Mouse (Mus musculus) midbrain, embryonic 10.5 days (tissue): ENCODE measurements around the gene Pltp. TPM values are rescaled to one million over a fixed set of nuclear protein-coding genes. Genes with fewer than 3 reads are reported as not detected.
"Not testable (repeated sequence)": the region's sequence is repeated elsewhere in the genome, so short reads cannot be mapped to it uniquely, and the experiment has no call there.

Experiments used
- DNase-seq: peaks from one replicate; pipeline ENCODE4 v3.0.0-alpha.2; 2017; ENCODE audit warnings: low spot score
- H3K27ac ChIP-seq: fragments of 300-500 bp; sonication (generic); replicated peaks from 2 replicates; pipeline ENCODE4 v1.5.1; 2016; ENCODE audit warnings: mild to moderate bottlenecking
- H3K27me3 ChIP-seq: fragments of 300-500 bp; sonication (generic); 2 replicates; pipeline ENCODE4 v1.6.1; 2016; ENCODE audit warnings: low read depth, mild to moderate bottlenecking; ENCODE audit not compliant: poor library complexity, severe bottlenecking
- H3K36me3 ChIP-seq: fragments of 300-500 bp; sonication (generic); 2 replicates; pipeline ENCODE4 v1.6.1; 2016; ENCODE audit warnings: mild to moderate bottlenecking, moderate library complexity
- H3K4me1 ChIP-seq: fragments of 300-500 bp; sonication (generic); 2 replicates; pipeline ENCODE4 v1.6.1; 2016
- H3K4me3 ChIP-seq: fragments of 300-500 bp; sonication (generic); 2 replicates; pipeline ENCODE4 v1.5.1; 2016; ENCODE audit warnings: mild to moderate bottlenecking, moderate library complexity
- H3K9me3 ChIP-seq: fragments of 300-500 bp; sonication (generic); replicated peaks from 2 replicates; pipeline ENCODE4 v1.6.1; 2016; ENCODE audit warnings: mild to moderate bottlenecking
- WGBS: fragments of 180-500 bp; shearing (Covaris S2); methylation state at CpG from one replicate; pipeline ENCODE4 v1.1.7; 2016; 5-methylcytosine and 5-hydroxymethylcytosine counted together
- polyA plus RNA-seq: library from polyadenylated mRNA; unstranded; fragments of >200 nt; fragmentation: Nextera tagmentation; extraction: Ambion mirVana; gene quantifications from 2 replicates; pipeline ENCODE4 v1.2.1, GENCODE M21; 2016

The Pltp gene
- polyA plus RNA-seq, 1 experiment from 2014 or later = 67.9 TPM

- Histone ChIP-seq H3K27ac (no peak overlapping the region), H3K4me3 (peak overlapping the region; percentile 2; the same call in 1 of the 2 replicates), H3K36me3 (peaks cover 23% of the 10 kb centered on the region), H3K4me1 (peaks cover 26% of the 10 kb centered on the region), H3K27me3 (no peaks in the 10 kb centered on the region), H3K9me3 (no peaks in the 10 kb centered on the region)
- no peak for DNase-seq
- 86% methylated on average over 7 of the region's 7 CpGs for WGBS
These were observed 50.9 kb downstream of the Pltp start for GRCm38 (mm10) chr2:164806614-164807013.

- peak overlapping the region; percentile 90 for H3K27ac ChIP-seq
- peaks cover 26% of the 10 kb centered on the region for H3K4me1 ChIP-seq
- WGBS = 2% methylated on average over 21 of the region's 21 CpGs
- H3K27me3 ChIP-seq = no peaks in the 10 kb centered on the region
- DNase-seq = no peak
- H3K4me3 ChIP-seq = peak overlapping the region; percentile 74
- no peaks in the 10 kb centered on the region for H3K9me3 ChIP-seq
- peaks cover 36% of the 10 kb centered on the region for H3K36me3 ChIP-seq
These were observed 52.2 kb downstream of the Pltp start for GRCm38 (mm10) chr2:164805332-164805718.

- peak; percentile 97 for DNase-seq
- Histone ChIP-seq H3K36me3 (peaks cover 42% of the 10 kb centered on the region), H3K4me1 (peaks cover 26% of the 10 kb centered on the region), H3K4me3 (peak within 1 kb of the TSS; percentile 74), H3K9me3 (no peaks in the 10 kb centered on the region), H3K27me3 (no peaks in the 10 kb centered on the region), H3K27ac (peak within 1 kb of the TSS; percentile 90)
- under 1% methylated on average over 47 of the region's 47 CpGs for WGBS
These were observed 52.8 kb downstream of the Pltp start, which contains the start of the genes Acot8 and Zswim3 for GRCm38 (mm10) chr2:164804533-164805331. Acot8 (minus strand) TSS chr2:164804882. Zswim3 (plus strand) TSS chr2:164805098.

GRCm38 (mm10) chr2:164803921-164804313 lies 53.6 kb downstream of the Pltp start:
- Histone ChIP-seq H3K27me3 (no peaks in the 10 kb centered on the region), H3K36me3 (peaks cover 44% of the 10 kb centered on the region), H3K9me3 (no peaks in the 10 kb centered on the region), H3K27ac (peak overlapping the region; percentile 90; the same call in 1 of the 2 replicates), H3K4me3 (peak overlapping the region; percentile 74), H3K4me1 (peaks cover 26% of the 10 kb centered on the region)
- DNase-seq = no peak
- WGBS = 57% methylated on average over 1 of the region's 1 CpGs

- 95% methylated on average over 16 of the region's 16 CpGs for WGBS
- H3K4me1 ChIP-seq = peaks cover 26% of the 10 kb centered on the region
- DNase-seq = no peak
- H3K4me3 ChIP-seq = peak overlapping the region; percentile 74
- H3K27ac ChIP-seq = no peak overlapping the region
- H3K9me3 ChIP-seq = no peaks in the 10 kb centered on the region
- H3K27me3 ChIP-seq = no peaks in the 10 kb centered on the region
- peaks cover 44% of the 10 kb centered on the region for H3K36me3 ChIP-seq
These were observed 54.1 kb downstream of the Pltp start for GRCm38 (mm10) chr2:164803201-164803920.

- 93% methylated on average over 13 of the region's 13 CpGs for whole genome bisulfite sequencing
- peaks cover 18% of the 10 kb centered on the region for H3K4me1 ChIP-seq
- H3K27ac ChIP-seq = no peak overlapping the region
- H3K36me3 ChIP-seq = peaks cover 71% of the 10 kb centered on the region
- no peaks in the 10 kb centered on the region for H3K9me3 ChIP-seq
- DNase-seq = no peak
- no peak overlapping the region for H3K4me3 ChIP-seq
- no peaks in the 10 kb centered on the region for H3K27me3 ChIP-seq
These were observed 57.1 kb downstream of the Pltp start for GRCm38 (mm10) chr2:164800252-164801004.

GRCm38 (mm10) chr2:164798554-164798953 lies 59.0 kb downstream of the Pltp start:
- 90% methylated on average over 6 of the region's 6 CpGs for WGBS
- peaks cover 86% of the 10 kb centered on the region for H3K36me3 ChIP-seq
- not testable (repeated sequence) for H3K9me3 ChIP-seq, H3K27ac ChIP-seq, DNase-seq, H3K4me3 ChIP-seq, H3K4me1 ChIP-seq, H3K27me3 ChIP-seq

- Histone ChIP-seq H3K4me1 (no peaks in the 10 kb centered on the region), H3K4me3 (no peak overlapping the region), H3K9me3 (no peaks in the 10 kb centered on the region), H3K27ac (no peak overlapping the region), H3K36me3 (peaks cover 93% of the 10 kb centered on the region), H3K27me3 (no peaks in the 10 kb centered on the region)
- no peak for DNase-seq
- WGBS = 92% methylated on average over 4 of the region's 4 CpGs
These were observed 61.6 kb downstream of the Pltp start for GRCm38 (mm10) chr2:164795868-164796267.

GRCm38 (mm10) chr2:164794293-164794692 lies 63.2 kb downstream of the Pltp start:
- peak; percentile 76 for DNase-seq
- Histone ChIP-seq H3K36me3 (peaks cover 89% of the 10 kb centered on the region), H3K4me3 (no peak overlapping the region), H3K27ac (no peak overlapping the region), H3K27me3 (no peaks in the 10 kb centered on the region), H3K4me1 (no peaks in the 10 kb centered on the region), H3K9me3 (no peaks in the 10 kb centered on the region)
- WGBS = 42% methylated on average over 5 of the region's 5 CpGs

GRCm38 (mm10) chr2:164793772-164794171 lies 63.7 kb downstream of the Pltp start:
- peaks cover 88% of the 10 kb centered on the region for H3K36me3 ChIP-seq
- no peaks in the 10 kb centered on the region for H3K9me3 ChIP-seq
- H3K27ac ChIP-seq = no peak overlapping the region
- no peaks in the 10 kb centered on the region for H3K27me3 ChIP-seq
- WGBS = 86% methylated on average over 2 of the region's 2 CpGs
- DNase-seq = no peak
- H3K4me3 ChIP-seq = no peak overlapping the region
- peaks cover 3% of the 10 kb centered on the region; the same call in 1 of the 2 replicates for H3K4me1 ChIP-seq

GRCm38 (mm10) chr2:164793236-164793635 lies 64.3 kb downstream of the Pltp start:
- Histone ChIP-seq H3K27me3 (no peaks in the 10 kb centered on the region), H3K4me3 (no peak overlapping the region), H3K36me3 (peaks cover 88% of the 10 kb centered on the region), H3K27ac (no peak overlapping the region), H3K9me3 (no peaks in the 10 kb centered on the region), H3K4me1 (peaks cover 7% of the 10 kb centered on the region; the same call in 1 of the 2 replicates)
- 96% methylated on average over 3 of the region's 3 CpGs for WGBS
- DNase-seq = peak; percentile 44

- Histone ChIP-seq H3K27me3 (no peaks in the 10 kb centered on the region), H3K4me3 (no peak overlapping the region), H3K27ac (no peak overlapping the region), H3K9me3 (no peaks in the 10 kb centered on the region), H3K4me1 (peaks cover 8% of the 10 kb centered on the region; the same call in 1 of the 2 replicates), H3K36me3 (peaks cover 83% of the 10 kb centered on the region)
- DNase-seq = no peak
- WGBS = 94% methylated on average over 12 of the region's 12 CpGs
These were observed 64.9 kb downstream of the Pltp start for GRCm38 (mm10) chr2:164792400-164793190.
